Mouse (Mus musculus): ENCODE measurements around the gene Prkag1.

Gene Prkag1

GRCm38 (mm10) chr15:98830736-98831683 lies at the start of gene Prkag1:
Gene Prkag1 (minus strand): TSS chr15:98831521.
- DNase-seq (ENCODE audit: low spot score): peak; percentile 97

- peak; percentile 74 for DNase-seq (ENCODE audit: low spot score)
These were observed 46.0 kb upstream of the Prkag1 start for GRCm38 (mm10) chr15:98877331-98877730.

- DNase-seq (ENCODE audit: low spot score): peak; percentile 97
These were observed 40.9 kb upstream of the Prkag1 start for GRCm38 (mm10) chr15:98871916-98872888.

- peak; percentile 36 for DNase-seq (ENCODE audit: low spot score)
These were observed 40.0 kb upstream of the Prkag1 start, which contains the start of gene Kmt2d for GRCm38 (mm10) chr15:98871070-98871915. Gene Kmt2d (minus strand): TSS chr15:98871204.

GRCm38 (mm10) chr15:98870179-98871069 lies 39.1 kb upstream of the Prkag1 start:
- DNase-seq (ENCODE audit: low spot score): peak; percentile 60

- no peak for DNase-seq (ENCODE audit: low spot score)
These were observed 38.2 kb upstream of the Prkag1 start for GRCm38 (mm10) chr15:98869342-98870178.

- no peak for DNase-seq (ENCODE audit: low spot score)
These were observed 37.2 kb upstream of the Prkag1 start for GRCm38 (mm10) chr15:98868346-98869063.

- peak; percentile 62 for DNase-seq (ENCODE audit: low spot score)
These were observed 36.0 kb upstream of the Prkag1 start for GRCm38 (mm10) chr15:98867321-98867720.

- no peak for DNase-seq (ENCODE audit: low spot score)
These were observed 35.2 kb upstream of the Prkag1 start for GRCm38 (mm10) chr15:98866501-98866900.

- DNase-seq (ENCODE audit: low spot score): no peak
These were observed 34.5 kb upstream of the Prkag1 start for GRCm38 (mm10) chr15:98865771-98866170.

GRCm38 (mm10) chr15:98864951-98865350 lies 33.6 kb upstream of the Prkag1 start:
- no peak for DNase-seq (ENCODE audit: low spot score)

GRCm38 (mm10) chr15:98863451-98863958 lies 32.2 kb upstream of the Prkag1 start:
- no peak for DNase-seq (ENCODE audit: low spot score)

- no peak for DNase-seq (ENCODE audit: low spot score)
These were observed 30.5 kb upstream of the Prkag1 start for GRCm38 (mm10) chr15:98861701-98862410.

- no peak for DNase-seq (ENCODE audit: low spot score)
These were observed 29.6 kb upstream of the Prkag1 start for GRCm38 (mm10) chr15:98860921-98861320.

GRCm38 (mm10) chr15:98859319-98860043 lies 28.2 kb upstream of the Prkag1 start:
- DNase-seq (ENCODE audit: low spot score): no peak

GRCm38 (mm10) chr15:98854214-98854613 lies 22.9 kb upstream of the Prkag1 start:
- no peak for DNase-seq (ENCODE audit: low spot score)

Measured in adipocyte (in vitro differentiated cells).